ENCODE assay signal across 17 mouse cellular contexts in genomic region chr13:64745383-64745782, GRCm38 (mm10).
DNase-seq lines count a peak whose midpoint lies in the region; ATAC-seq and TF ChIP-seq lines count a peak whose summit lies in the region.
"Had no signal": no experiment of that assay in that cellular context is flagged by ENCODE, and none has a peak within 500 bp of the region (broad histone marks: within the 10 kb centered on the region; RNA-seq: fewer than 3 reads in every experiment).

No protein-coding gene starts in this region.

- DNase-seq in forebrain, embryonic 14.5 days (ENCODE audit: low spot score), result peak; percentile 51
- peak; percentile 15 for DNase-seq in brain, adult 2 months (ENCODE audit: low read depth, low spot score)
- peak; percentile 52 for DNase-seq in brain, embryonic 14.5 days (ENCODE audit: low read depth)
- DNase-seq in forebrain, postnatal 0 days, result peak; percentile 24
- DNase-seq in kidney, postnatal 36 days, result no peak
- DNase-seq: adrenal gland, adult 2 months; adrenal gland, postnatal 10 days; adrenal gland, postnatal 25 days; cerebellum, adult 11 months; cerebellum, adult 18-20 months; cerebellum, adult 8-10 months; cerebellum, adult 9-11 months; cerebellum, postnatal 14 days had no signal

- peak; percentile 46; the same call in 1 of the 2 replicates for ATAC-seq in forebrain, embryonic 14.5 days
- no peak for ATAC-seq in forebrain, embryonic 12.5 days (ENCODE audit: low FRiP score)
- peak; percentile 95 for ATAC-seq in forebrain, postnatal 0 days
- no peak for ATAC-seq in hindbrain, embryonic 13.5 days (ENCODE audit: low FRiP score)

- no peak overlapping the region for H3K4me3 ChIP-seq in forebrain, embryonic 14.5 days (ENCODE audit: low read depth, low read length)
- H3K4me3 ChIP-seq in forebrain, embryonic 12.5 days (replicated peaks), result no peak overlapping the region
- H3K4me3 ChIP-seq in forebrain, postnatal 0 days (ENCODE audit: low read depth, low read length), result no peak overlapping the region
- H3K4me3 ChIP-seq in hindbrain, embryonic 13.5 days, result no peak overlapping the region
- H3K4me3 ChIP-seq: embryonic facial prominence, embryonic 10.5 days; embryonic facial prominence, embryonic 12.5 days had no signal

- H3K27ac ChIP-seq in forebrain, embryonic 14.5 days (ENCODE audit: low read depth, low read length), result no peak overlapping the region
- H3K27ac ChIP-seq in forebrain, embryonic 12.5 days, result no peak overlapping the region
- H3K27ac ChIP-seq in forebrain, postnatal 0 days (ENCODE audit: low read depth, low read length), result no peak overlapping the region
- H3K27ac ChIP-seq in hindbrain, embryonic 13.5 days, result no peak overlapping the region
- H3K27ac ChIP-seq: embryonic facial prominence, embryonic 10.5 days; embryonic facial prominence, embryonic 12.5 days had no signal

- no peaks in the 10 kb centered on the region for H3K27me3 ChIP-seq in forebrain, embryonic 14.5 days (replicated peaks; ENCODE audit: control insufficient read depth, insufficient read depth, low read length)
- H3K27me3 ChIP-seq in forebrain, embryonic 12.5 days, result no peaks in the 10 kb centered on the region
- H3K27me3 ChIP-seq in forebrain, postnatal 0 days (ENCODE audit: insufficient read depth, low read length), result no peaks in the 10 kb centered on the region
- no peaks in the 10 kb centered on the region for H3K27me3 ChIP-seq in hindbrain, embryonic 13.5 days
- H3K27me3 ChIP-seq: embryonic facial prominence, embryonic 12.5 days had no signal

- H3K36me3 ChIP-seq in forebrain, embryonic 14.5 days (ENCODE audit: control insufficient read depth, insufficient read depth, low read length), result no peaks in the 10 kb centered on the region
- no peaks in the 10 kb centered on the region for H3K36me3 ChIP-seq in forebrain, embryonic 12.5 days (replicated peaks)
- no peaks in the 10 kb centered on the region for H3K36me3 ChIP-seq in forebrain, postnatal 0 days (ENCODE audit: insufficient read depth)
- H3K36me3 ChIP-seq in hindbrain, embryonic 13.5 days, result no peaks in the 10 kb centered on the region
- H3K36me3 ChIP-seq: embryonic facial prominence, embryonic 10.5 days; embryonic facial prominence, embryonic 12.5 days had no signal

- H3K4me2 ChIP-seq in forebrain, embryonic 14.5 days (ENCODE audit: low read length), result no peak overlapping the region
- H3K4me2 ChIP-seq in forebrain, embryonic 12.5 days, result no peak overlapping the region
- H3K4me2 ChIP-seq in forebrain, postnatal 0 days (ENCODE audit: low read depth), result no peak overlapping the region
- no peak overlapping the region for H3K4me2 ChIP-seq in hindbrain, embryonic 13.5 days
- H3K4me2 ChIP-seq: embryonic facial prominence, embryonic 12.5 days had no signal

- WGBS in forebrain, embryonic 14.5 days, result 63% methylated on average over 3 of the region's 3 CpGs
- 71% methylated on average over 3 of the region's 3 CpGs for WGBS in forebrain, embryonic 12.5 days
- WGBS in forebrain, postnatal 0 days, result 56% methylated on average over 3 of the region's 3 CpGs
- WGBS in hindbrain, embryonic 13.5 days, result 86% methylated on average over 3 of the region's 3 CpGs

- TF ChIP-seq POLR2A in brain, embryonic 14.5 days (IDR thresholded peaks at IDR 0.05; ENCODE audit: borderline replicate concordance, extremely low read depth, insufficient read depth, insufficient read length, poor library complexity, severe bottlenecking), result no peak

- H3K9me3 ChIP-seq in forebrain, embryonic 14.5 days (replicated peaks; ENCODE audit: control insufficient read depth, low read length), result no peaks in the 10 kb centered on the region
- H3K9me3 ChIP-seq in forebrain, embryonic 12.5 days, result no peaks in the 10 kb centered on the region
- H3K9me3 ChIP-seq in forebrain, postnatal 0 days (ENCODE audit: low read length), result no peaks in the 10 kb centered on the region
- H3K9me3 ChIP-seq in hindbrain, embryonic 13.5 days, result no peaks in the 10 kb centered on the region
- H3K9me3 ChIP-seq: embryonic facial prominence, embryonic 10.5 days; embryonic facial prominence, embryonic 12.5 days had no signal

- H3K4me1 ChIP-seq in forebrain, embryonic 14.5 days (ENCODE audit: control insufficient read depth, insufficient read depth, low read length), result no peaks in the 10 kb centered on the region
- no peaks in the 10 kb centered on the region for H3K4me1 ChIP-seq in forebrain, embryonic 12.5 days
- H3K4me1 ChIP-seq in forebrain, postnatal 0 days (ENCODE audit: insufficient read depth), result no peaks in the 10 kb centered on the region
- H3K4me1 ChIP-seq in hindbrain, embryonic 13.5 days (replicated peaks), result no peaks in the 10 kb centered on the region
- H3K4me1 ChIP-seq: embryonic facial prominence, embryonic 10.5 days; embryonic facial prominence, embryonic 12.5 days had no signal

- TF ChIP-seq CTCF in brain, embryonic 14.5 days (IDR thresholded peaks at IDR 0.05; ENCODE audit: borderline replicate concordance, extremely low read depth, insufficient read depth, insufficient read length), result no peak
- TF ChIP-seq CTCF in forebrain, postnatal 0 days (IDR thresholded peaks at IDR 0.05; ENCODE audit: low read depth), result no peak

- H3K9ac ChIP-seq in forebrain, embryonic 14.5 days (ENCODE audit: low read length), result no peak overlapping the region
- no peak overlapping the region for H3K9ac ChIP-seq in forebrain, embryonic 12.5 days
- H3K9ac ChIP-seq in forebrain, postnatal 0 days, result no peak overlapping the region
- H3K9ac ChIP-seq in hindbrain, embryonic 13.5 days, result no peak overlapping the region
- H3K9ac ChIP-seq: embryonic facial prominence, embryonic 12.5 days had no signal

Comparison
In these comparisons a context has a peak if more than half of its experiments do, and no peak if none do; other contexts are left out.
1. ATAC-seq: peak in forebrain, embryonic 14.5 days (single experiment) and forebrain, postnatal 0 days (single experiment); none in forebrain, embryonic 12.5 days (single experiment) and hindbrain, embryonic 13.5 days (single experiment).
2. DNase-seq: peak in forebrain, embryonic 14.5 days (single experiment), brain, adult 2 months (single experiment), brain, embryonic 14.5 days (single experiment) and forebrain, postnatal 0 days (single experiment); none in kidney, postnatal 36 days (0 of 2).